Mouse (Mus musculus) adrenal gland, adult 2 months (tissue): ENCODE results near the gene Vmn2r84. TPM values are rescaled to one million over a fixed set of nuclear protein-coding genes. Genes with fewer than 3 reads are reported as not detected.
"Not testable (repeated sequence)": the region's sequence is repeated elsewhere in the genome, so short reads cannot be mapped to it uniquely, and the experiment has no call there.

Experiments used
- DNase-seq: peaks from one replicate; pipeline ENCODE4 v3.0.0; 2021
- long read RNA-seq: library from polyadenylated mRNA; stranded (forward); transcript quantifications from one replicate; pipeline ENCODE4 v2.0.0, GENCODE M21; 2021
- polyA plus RNA-seq: library from polyadenylated mRNA; depleted of rRNA; stranded (reverse); fragments of >200 nt; gene quantifications from 2 replicates; pipeline ENCODE4 v1.2.3, GENCODE M21; 2012; rRNA removed
- total RNA-seq, 2 experiments: library from RNA; stranded (reverse); gene quantifications; 2 replicates each; pipeline ENCODE4 v1.2.3; 2021

Vmn2r84 gene
- total RNA-seq (not detected), polyA plus RNA-seq (not detected in 2 replicates)
- long read RNA-seq, result 0 reads

GRCm38 (mm10) chr10:130394232-130394631, at the start of gene Vmn2r84:
Vmn2r84 (minus strand) TSS chr10:130394332.
- DNase-seq, result no peak

GRCm38 (mm10) chr10:130434185-130434898, 40.2 kb upstream of the Vmn2r84 start:
- peak; percentile 48 for DNase-seq

- DNase-seq, result not testable (repeated sequence)
These were observed 35.5 kb upstream of the Vmn2r84 start, which contains the start of gene Vmn2r85 for GRCm38 (mm10) chr10:130429603-130430002. Vmn2r85 (minus strand) TSS chr10:130429703.

- DNase-seq, result not testable (repeated sequence)
These were observed 28.2 kb upstream of the Vmn2r84 start for GRCm38 (mm10) chr10:130422368-130422767.

GRCm38 (mm10) chr10:130420401-130420800, 26.3 kb upstream of the Vmn2r84 start:
- no peak for DNase-seq

GRCm38 (mm10) chr10:130419954-130420353, 25.8 kb upstream of the Vmn2r84 start:
- not testable (repeated sequence) for DNase-seq

GRCm38 (mm10) chr10:130416352-130416751, 22.2 kb upstream of the Vmn2r84 start:
- not testable (repeated sequence) for DNase-seq

- not testable (repeated sequence) for DNase-seq
These were observed 18.1 kb upstream of the Vmn2r84 start for GRCm38 (mm10) chr10:130412167-130412698.

- DNase-seq, result no peak
These were observed 19.0 kb downstream of the Vmn2r84 start for GRCm38 (mm10) chr10:130375145-130375544.

- no peak for DNase-seq
These were observed 21.5 kb downstream of the Vmn2r84 start for GRCm38 (mm10) chr10:130372491-130373173.

GRCm38 (mm10) chr10:130371644-130372043, 22.5 kb downstream of the Vmn2r84 start:
- no peak for DNase-seq

- no peak for DNase-seq
These were observed 24.0 kb downstream of the Vmn2r84 start for GRCm38 (mm10) chr10:130370005-130370682.

GRCm38 (mm10) chr10:130368384-130368783, 25.7 kb downstream of the Vmn2r84 start:
- DNase-seq, result no peak

- DNase-seq, result no peak
These were observed 29.4 kb downstream of the Vmn2r84 start for GRCm38 (mm10) chr10:130364766-130365165.

- DNase-seq, result no peak
These were observed 30.5 kb downstream of the Vmn2r84 start for GRCm38 (mm10) chr10:130363438-130364164.

GRCm38 (mm10) chr10:130344056-130344455, 50.1 kb downstream of the Vmn2r84 start:
- DNase-seq, result no peak

- DNase-seq, result not testable (repeated sequence)
These were observed 54.1 kb downstream of the Vmn2r84 start for GRCm38 (mm10) chr10:130340050-130340449.

GRCm38 (mm10) chr10:130337581-130337980, 56.6 kb downstream of the Vmn2r84 start:
- DNase-seq, result no peak

- DNase-seq, result no peak
These were observed 57.7 kb downstream of the Vmn2r84 start for GRCm38 (mm10) chr10:130336385-130336784.

- DNase-seq, result no peak
These were observed 63.4 kb downstream of the Vmn2r84 start for GRCm38 (mm10) chr10:130330711-130331110.
